Mouse (Mus musculus): ENCODE data around the gene Rce1.
"Not testable (repeated sequence)": the region's sequence is repeated elsewhere in the genome, so short reads cannot be mapped to it uniquely, and the experiment has no call there.

The Rce1 gene

GRCm38 (mm10) chr19:4613464-4614304 lies 11.8 kb downstream of the Rce1 start:
- peak in 1 of 2 experiments; percentile 31 for DNase-seq

GRCm38 (mm10) chr19:4612181-4612961 lies 13.1 kb downstream of the Rce1 start:
- DNase-seq = no peak

- no peak for DNase-seq
Observed at GRCm38 (mm10) chr19:4610109-4610508, 15.3 kb downstream of the Rce1 start.

GRCm38 (mm10) chr19:4608511-4608910 lies 16.9 kb downstream of the Rce1 start:
- DNase-seq = no peak

GRCm38 (mm10) chr19:4607406-4607805 lies 18.0 kb downstream of the Rce1 start:
- no peak for DNase-seq

GRCm38 (mm10) chr19:4605654-4606053 lies 19.8 kb downstream of the Rce1 start:
- DNase-seq = no peak

GRCm38 (mm10) chr19:4603801-4604723 lies 21.4 kb downstream of the Rce1 start:
- peak; percentile 63 to 76 for DNase-seq

- DNase-seq = no peak
Observed at GRCm38 (mm10) chr19:4602459-4602858, 23.0 kb downstream of the Rce1 start.

GRCm38 (mm10) chr19:4596071-4596470 lies 29.4 kb downstream of the Rce1 start:
- DNase-seq = no peak

- DNase-seq = no peak
Observed at GRCm38 (mm10) chr19:4593792-4594522, 31.5 kb downstream of the Rce1 start.

- no peak for DNase-seq
Observed at GRCm38 (mm10) chr19:4590025-4590424, 35.4 kb downstream of the Rce1 start.

GRCm38 (mm10) chr19:4589081-4589480 lies 36.4 kb downstream of the Rce1 start:
- peak; percentile 60 to 78 for DNase-seq

GRCm38 (mm10) chr19:4588430-4588829 lies 37.0 kb downstream of the Rce1 start:
- no peak for DNase-seq

GRCm38 (mm10) chr19:4587426-4587825 lies 38.0 kb downstream of the Rce1 start:
- no peak for DNase-seq

GRCm38 (mm10) chr19:4586783-4587182 lies 38.7 kb downstream of the Rce1 start:
- DNase-seq = not testable (repeated sequence)

GRCm38 (mm10) chr19:4583856-4584255 lies 41.6 kb downstream of the Rce1 start:
- peak; percentile 21 to 29 for DNase-seq

GRCm38 (mm10) chr19:4579296-4579695 lies 46.1 kb downstream of the Rce1 start:
- DNase-seq = no peak

GRCm38 (mm10) chr19:4578799-4579198 lies 46.6 kb downstream of the Rce1 start:
- DNase-seq = peak; percentile 69 to 76

- DNase-seq = no peak
Observed at GRCm38 (mm10) chr19:4573241-4573640, 52.2 kb downstream of the Rce1 start.
